Mouse (Mus musculus) B cell, adult (primary cell): ENCODE results near the gene Hmgcs2. TPM values are rescaled to one million over a fixed set of nuclear protein-coding genes. Genes with fewer than 3 reads are reported as not detected.

Experiments used
- total RNA-seq: library from RNA; stranded (reverse); gene quantifications from 4 replicates; pipeline ENCODE4 v1.2.4, GENCODE M21; 2023; ENCODE audit not compliant: inconsistent age

Gene Hmgcs2
- 0.21 TPM in 1 of 4 replicates, not detected in the others for total RNA-seq

DNA sequence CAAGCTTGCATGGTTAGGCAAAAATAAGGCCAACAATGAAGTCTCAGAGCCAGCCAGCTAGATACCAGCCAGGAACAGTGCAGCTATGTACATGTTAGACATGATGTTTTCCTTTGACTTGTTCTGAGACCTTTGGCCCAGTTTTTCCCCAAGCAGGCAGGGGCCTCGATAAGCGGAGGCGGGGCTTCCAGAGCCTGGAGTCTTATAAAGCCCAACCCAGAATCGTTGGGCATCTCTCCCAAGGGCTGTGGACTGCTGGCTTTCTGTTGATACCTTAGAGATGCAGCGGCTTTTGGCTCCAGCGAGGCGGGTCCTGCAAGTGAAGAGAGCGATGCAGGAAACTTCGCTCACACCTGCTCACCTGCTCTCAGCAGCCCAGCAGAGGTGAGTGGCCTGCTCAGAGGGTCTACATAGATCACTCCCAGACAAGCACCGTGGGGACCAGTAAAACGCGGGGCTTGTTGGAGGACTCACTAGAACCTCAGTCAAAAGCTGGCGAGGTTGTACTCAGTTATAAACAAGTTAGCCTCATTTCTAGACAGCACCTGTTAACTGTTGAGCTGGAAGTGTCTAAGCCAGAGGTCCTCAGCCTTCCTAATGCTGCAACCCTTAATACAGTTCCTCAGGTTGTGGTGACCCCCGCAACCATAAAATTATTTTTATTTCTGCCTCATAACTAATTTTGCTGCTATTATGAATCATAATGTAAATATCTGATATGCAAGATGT is at the start of gene Hmgcs2:
Gene Hmgcs2, plus strand, starts transcription at position 232 of the 729 bp plus-strand sequence.

GRCm38 (mm10) chr3:98339706-98340109 is 59.5 kb downstream of the Hmgcs2 start, which contains the start of gene Phgdh:
Gene Phgdh, minus strand, starts transcription at chr3:98339990.

Other genes with a start within 250 kb of the Hmgcs2 start
- 8.4 to 11.5 TPM (median 10.6 TPM) in 4 replicates for gene Adam30, start 119.8 kb upstream of the Hmgcs2 start, total RNA-seq
- not detected in 4 replicates for gene Reg4, start 58.3 kb upstream of the Hmgcs2 start, total RNA-seq
- 60.1 to 71.5 TPM (median 61.5 TPM) in 4 replicates for gene Phgdh, start 59.6 kb downstream of the Hmgcs2 start, total RNA-seq
- not detected in 4 replicates for gene Zfp697, start 102.0 kb downstream of the Hmgcs2 start, total RNA-seq
- gene Gm4450, start 176.7 kb downstream of the Hmgcs2 start, total RNA-seq, result not detected in 4 replicates
- not detected in 4 replicates for gene Hsd3b4, start 230.1 kb downstream of the Hmgcs2 start, total RNA-seq